ENCODE assay signal across 8 mouse cellular contexts in genomic region chr2:30010840-30011281, GRCm38 (mm10). TPM values are rescaled to one million over a fixed set of nuclear protein-coding genes. Genes with fewer than 3 reads are reported as not detected.
A peak's percentile ranks its signal among the peaks of the same experiment; 100 is the strongest.
DNase-seq lines count a peak whose midpoint lies in the region; ATAC-seq and TF ChIP-seq lines count a peak whose summit lies in the region.

No protein-coding gene starts in this region.

- no peak overlapping the region for H3K4me3 ChIP-seq in heart, adult 2 months
- no peak overlapping the region for H3K4me3 ChIP-seq in heart, embryonic 10.5 days
- no peak overlapping the region for H3K4me3 ChIP-seq in forebrain, embryonic 13.5 days
- H3K4me3 ChIP-seq in midbrain, embryonic 16.5 days (ENCODE audit: low read depth, low read length): no peak overlapping the region

- H3K79me2 ChIP-seq in heart, adult 2 months (replicated peaks; ENCODE audit: control insufficient read depth, insufficient read depth, low read length): no peaks in the 10 kb centered on the region

- no peak overlapping the region for H3K27ac ChIP-seq in heart, adult 2 months
- no peak overlapping the region for H3K27ac ChIP-seq in heart, embryonic 10.5 days
- H3K27ac ChIP-seq in forebrain, embryonic 13.5 days: no peak overlapping the region
- no peak overlapping the region for H3K27ac ChIP-seq in midbrain, embryonic 16.5 days (ENCODE audit: low read length)

- H3K9me3 ChIP-seq in heart, embryonic 10.5 days: no peaks in the 10 kb centered on the region
- H3K9me3 ChIP-seq in forebrain, embryonic 13.5 days (replicated peaks): no peaks in the 10 kb centered on the region
- no peaks in the 10 kb centered on the region for H3K9me3 ChIP-seq in midbrain, embryonic 16.5 days (replicated peaks; ENCODE audit: control insufficient read depth, low read length, poor library complexity, severe bottlenecking)

- TF ChIP-seq POLR2A in heart, adult 2 months (IDR thresholded peaks at IDR 0.05; ENCODE audit: insufficient read depth, low read depth, low read length): no peak

- 0 out of 2 replicates have a peak, but pooled peaks have one; percentile 6 for TF ChIP-seq EP300 in heart, adult 2 months (IDR thresholded peaks at IDR 0.05; ENCODE audit: insufficient read depth, low read depth, low read length)

- peak; percentile 55 to 73 for DNase-seq in heart, adult 2 months
- no peak for DNase-seq in heart, embryonic 10.5 days (ENCODE audit: low spot score)
- DNase-seq in NIH3T3 (ENCODE audit: low read depth): peak; percentile 12
- DNase-seq in cerebellum, postnatal 14 days: peak; percentile 89 to 91
- peak; percentile 56 to 72 for DNase-seq in lung, adult 18-20 months

- no peaks in the 10 kb centered on the region for H3K27me3 ChIP-seq in heart, adult 2 months (ENCODE audit: control insufficient read depth, insufficient read depth, low read length)
- H3K27me3 ChIP-seq in heart, embryonic 10.5 days (ENCODE audit: insufficient read depth, poor library complexity, severe bottlenecking): no peaks in the 10 kb centered on the region
- H3K27me3 ChIP-seq in forebrain, embryonic 13.5 days: no peaks in the 10 kb centered on the region
- H3K27me3 ChIP-seq in midbrain, embryonic 16.5 days (ENCODE audit: control insufficient read depth, insufficient read depth, low read depth, low read length): no peaks in the 10 kb centered on the region

- H3K36me3 ChIP-seq in heart, adult 2 months (ENCODE audit: control insufficient read depth, insufficient read depth, low read length): peaks cover 48% of the 10 kb centered on the region
- peaks cover 100% of the 10 kb centered on the region for H3K36me3 ChIP-seq in heart, embryonic 10.5 days
- H3K36me3 ChIP-seq in forebrain, embryonic 13.5 days (ENCODE audit: poor library complexity, severe bottlenecking): peaks cover 100% of the 10 kb centered on the region
- peaks cover 84% of the 10 kb centered on the region for H3K36me3 ChIP-seq in midbrain, embryonic 16.5 days (ENCODE audit: control insufficient read depth, insufficient read depth, low read length)

- no peak overlapping the region for H3K9ac ChIP-seq in heart, adult 2 months (ENCODE audit: low read depth, low read length)
- no peak overlapping the region for H3K9ac ChIP-seq in forebrain, embryonic 13.5 days
- H3K9ac ChIP-seq in midbrain, embryonic 16.5 days (ENCODE audit: low read depth, low read length): no peak overlapping the region

- WGBS in heart, adult 2 months: 48% methylated on average over 8 of the region's 8 CpGs
- WGBS in heart, embryonic 10.5 days: 88% methylated on average over 8 of the region's 8 CpGs
- 87% methylated on average over 8 of the region's 8 CpGs for WGBS in forebrain, embryonic 13.5 days
- WGBS in midbrain, embryonic 16.5 days: 90% methylated on average over 8 of the region's 8 CpGs

- no peak overlapping the region for H3K4me2 ChIP-seq in forebrain, embryonic 13.5 days
- H3K4me2 ChIP-seq in midbrain, embryonic 16.5 days (ENCODE audit: low read length): no peak overlapping the region

- no peak for ATAC-seq in activated CD4-positive, CD25-positive, alpha-beta regulatory T cell, adult 4 months
- ATAC-seq in forebrain, embryonic 13.5 days: no peak
- no peak for ATAC-seq in midbrain, embryonic 16.5 days

- no peak for TF ChIP-seq CTCF in heart, adult 2 months (IDR thresholded peaks at IDR 0.05)

- intact Hi-C loops in heart, adult 2 months (cut with DNase I): no loop called here

- peaks cover 2% of the 10 kb centered on the region; the same call in 1 of the 2 replicates for H3K4me1 ChIP-seq in heart, adult 2 months (ENCODE audit: control insufficient read depth, insufficient read depth, low read length)
- no peaks in the 10 kb centered on the region for H3K4me1 ChIP-seq in heart, embryonic 10.5 days
- no peaks in the 10 kb centered on the region for H3K4me1 ChIP-seq in forebrain, embryonic 13.5 days
- no peaks in the 10 kb centered on the region for H3K4me1 ChIP-seq in midbrain, embryonic 16.5 days (ENCODE audit: control insufficient read depth, insufficient read depth, low read length)

RNA-seq across cellular contexts. Expression of gene Wdr34, which starts 37.8 kb away (rescaled TPM):
- total RNA-seq in heart, adult 2 months (2021): 1 to 10 TPM; 6.4 TPM
- 10.3 and 11.6 TPM in 2 replicates for polyA plus RNA-seq in heart, adult 2 months (2012; rRNA removed)
- 17.7 and 22.3 TPM in 2 replicates for polyA plus RNA-seq in heart, embryonic 10.5 days (2016; fragmentation: Nextera tagmentation; extraction: Ambion mirVana)
- polyA plus RNA-seq in activated CD4-positive, CD25-positive, alpha-beta regulatory T cell, adult 4 months (2017; shearing (Covaris generic)): 1 to 10 TPM in 1 of 2 experiments, under 1 TPM in 1; 0.87 to 1.4 TPM
- polyA plus RNA-seq in forebrain, embryonic 13.5 days (2015; fragmentation: Nextera tagmentation; extraction: Ambion mirVana): 50.8 and 57.2 TPM in 2 replicates
- polyA plus RNA-seq in midbrain, embryonic 16.5 days (2015; fragmentation: Nextera tagmentation; extraction: Ambion mirVana): 82.5 and 85.9 TPM in 2 replicates

RNA-seq across cellular contexts. Expression of gene Sptan1, which starts 45.5 kb away (rescaled TPM):
- 100 to 1,000 TPM; 159 to 167 TPM for total RNA-seq in heart, adult 2 months (2021)
- 130 and 163 TPM in 2 replicates for polyA plus RNA-seq in heart, adult 2 months (2012; rRNA removed)
- 103 and 116 TPM in 2 replicates for polyA plus RNA-seq in heart, embryonic 10.5 days (2016; fragmentation: Nextera tagmentation; extraction: Ambion mirVana)
- 10 to 100 TPM; 78.3 to 89.3 TPM for polyA plus RNA-seq in activated CD4-positive, CD25-positive, alpha-beta regulatory T cell, adult 4 months (2017; shearing (Covaris generic))
- 157 and 178 TPM in 2 replicates for polyA plus RNA-seq in forebrain, embryonic 13.5 days (2015; fragmentation: Nextera tagmentation; extraction: Ambion mirVana)
- 240 and 243 TPM in 2 replicates for polyA plus RNA-seq in midbrain, embryonic 16.5 days (2015; fragmentation: Nextera tagmentation; extraction: Ambion mirVana)

RNA-seq across cellular contexts. Expression of gene Set, which starts 46.3 kb away (rescaled TPM):
- 10 to 100 TPM; 88.7 to 96.7 TPM for total RNA-seq in heart, adult 2 months (2021)
- polyA plus RNA-seq in heart, adult 2 months (2012; rRNA removed): 21.9 and 36.4 TPM in 2 replicates
- polyA plus RNA-seq in heart, embryonic 10.5 days (2016; fragmentation: Nextera tagmentation; extraction: Ambion mirVana): 341 and 570 TPM in 2 replicates
- 100 to 1,000 TPM; 369 to 379 TPM for polyA plus RNA-seq in activated CD4-positive, CD25-positive, alpha-beta regulatory T cell, adult 4 months (2017; shearing (Covaris generic))
- 587 and 610 TPM in 2 replicates for polyA plus RNA-seq in forebrain, embryonic 13.5 days (2015; fragmentation: Nextera tagmentation; extraction: Ambion mirVana)
- polyA plus RNA-seq in midbrain, embryonic 16.5 days (2015; fragmentation: Nextera tagmentation; extraction: Ambion mirVana): 314 and 357 TPM in 2 replicates
